Mouse (Mus musculus) heart, embryonic 14.5 days (tissue): ENCODE measurements around the gene Pknox2. TPM values are rescaled to one million over a fixed set of nuclear protein-coding genes. Genes with fewer than 3 reads are reported as not detected.

Source experiments
- ATAC-seq: fragments of 200-750 bp; cut with Nextera tagmentation; 2 replicates; pipeline ENCODE4 v1.8.0; 2017; ENCODE audit warnings: low read depth, moderate TSS enrichment; ENCODE audit not compliant: insufficient number of reproducible peaks, insufficient read depth, low FRiP score
- H3K27ac ChIP-seq, 2 experiments: fragments of 200-500 bp in 1 of 2; fragments of 300-500 bp in 1 of 2; sonication (generic) in 1 of 2; replicated peaks in 1 of 2; 2 replicates each; pipeline ENCODE4 v1.5.1; 2012 to 2014; ENCODE audit warnings: low read depth in 2 of 2, low read length in 2 of 2, control low read depth in 1 of 2, mild to moderate bottlenecking in 1 of 2, mixed read lengths in 1 of 2; ENCODE audit not compliant: control insufficient read depth in 1 of 2, insufficient read depth in 1 of 2
- H3K27me3 ChIP-seq: fragments of 300-500 bp; sonication (generic); 2 replicates; pipeline ENCODE4 v1.6.1; 2014; ENCODE audit warnings: mild to moderate bottlenecking, low read length, control low read depth; ENCODE audit not compliant: control insufficient read depth, insufficient read depth
- H3K36me3 ChIP-seq: fragments of 300-500 bp; sonication (generic); 2 replicates; pipeline ENCODE4 v1.6.1; 2014; ENCODE audit warnings: mild to moderate bottlenecking, control low read depth, low read length, mixed read lengths; ENCODE audit not compliant: control insufficient read depth, insufficient read depth
- H3K4me1 ChIP-seq, 2 experiments: fragments of 200-500 bp in 1 of 2; fragments of 300-500 bp in 1 of 2; sonication (generic) in 1 of 2; 2 replicates each; pipeline ENCODE4 v1.6.1; 2012 to 2014; ENCODE audit warnings: low read length in 2 of 2, control low read depth in 1 of 2, mixed read lengths in 1 of 2; ENCODE audit not compliant: control insufficient read depth in 2 of 2, insufficient read depth in 2 of 2
- H3K4me2 ChIP-seq: fragments of 300-500 bp; sonication (generic); 2 replicates; pipeline ENCODE4 v1.6.1; 2014; ENCODE audit warnings: mild to moderate bottlenecking, low read length
- H3K4me3 ChIP-seq, 2 experiments: fragments of 200-500 bp in 1 of 2; fragments of 300-500 bp in 1 of 2; sonication (generic) in 1 of 2; 2 replicates each; pipeline ENCODE4 v1.5.1; 2012 to 2014; ENCODE audit warnings: low read length in 2 of 2, mild to moderate bottlenecking in 2 of 2, control low read depth in 1 of 2, low read depth in 1 of 2, moderate library complexity in 1 of 2; ENCODE audit not compliant: control insufficient read depth in 1 of 2, insufficient read depth in 1 of 2
- H3K9ac ChIP-seq: fragments of 300-500 bp; sonication (generic); 2 replicates; pipeline ENCODE4 v1.6.1; 2014; ENCODE audit warnings: mild to moderate bottlenecking, low read length
- H3K9me3 ChIP-seq: fragments of 300-500 bp; sonication (generic); 2 replicates; pipeline ENCODE4 v1.6.1; 2016; ENCODE audit warnings: low read length, control low read depth; ENCODE audit not compliant: control insufficient read depth
- WGBS: fragments of 180-500 bp; shearing (Covaris S2); extraction: QIAGEN DNeasy Blood & Tissue Kit; methylation state at CpG from one replicate; pipeline ENCODE4 v1.1.7; 2014; 5-methylcytosine and 5-hydroxymethylcytosine counted together
- polyA plus RNA-seq: library from polyadenylated mRNA; unstranded; fragments of >200 nt; fragmentation: Nextera tagmentation; extraction: Ambion mirVana; gene quantifications from 2 replicates; pipeline ENCODE4 v1.2.1, GENCODE M21; 2014

Gene Pknox2
- polyA plus RNA-seq, 1 experiment from 2014 or later, result 3.6 TPM

GRCm38 (mm10) chr9:36933813-36934493, 213.3 kb downstream of the Pknox2 start:
- 50% methylated on average over 16 of the region's 16 CpGs for WGBS
- Histone ChIP-seq H3K9me3 (0 out of 2 replicates have a peak, but pooled peaks cover 4% of the 10 kb centered on the region), H3K36me3 (no peaks in the 10 kb centered on the region), H3K4me2 (no peak overlapping the region; the same call in 1 of the 2 replicates), H3K4me3 (no peak overlapping the region), H3K27ac (no peak overlapping the region), H3K27me3 (no peaks in the 10 kb centered on the region), H3K4me1 (peaks cover 0 to 2% of the 10 kb centered on the region in 2 experiments; a peak in 1 of 4 replicates), H3K9ac (no peak overlapping the region)
- ATAC-seq, result no peak

DNA sequence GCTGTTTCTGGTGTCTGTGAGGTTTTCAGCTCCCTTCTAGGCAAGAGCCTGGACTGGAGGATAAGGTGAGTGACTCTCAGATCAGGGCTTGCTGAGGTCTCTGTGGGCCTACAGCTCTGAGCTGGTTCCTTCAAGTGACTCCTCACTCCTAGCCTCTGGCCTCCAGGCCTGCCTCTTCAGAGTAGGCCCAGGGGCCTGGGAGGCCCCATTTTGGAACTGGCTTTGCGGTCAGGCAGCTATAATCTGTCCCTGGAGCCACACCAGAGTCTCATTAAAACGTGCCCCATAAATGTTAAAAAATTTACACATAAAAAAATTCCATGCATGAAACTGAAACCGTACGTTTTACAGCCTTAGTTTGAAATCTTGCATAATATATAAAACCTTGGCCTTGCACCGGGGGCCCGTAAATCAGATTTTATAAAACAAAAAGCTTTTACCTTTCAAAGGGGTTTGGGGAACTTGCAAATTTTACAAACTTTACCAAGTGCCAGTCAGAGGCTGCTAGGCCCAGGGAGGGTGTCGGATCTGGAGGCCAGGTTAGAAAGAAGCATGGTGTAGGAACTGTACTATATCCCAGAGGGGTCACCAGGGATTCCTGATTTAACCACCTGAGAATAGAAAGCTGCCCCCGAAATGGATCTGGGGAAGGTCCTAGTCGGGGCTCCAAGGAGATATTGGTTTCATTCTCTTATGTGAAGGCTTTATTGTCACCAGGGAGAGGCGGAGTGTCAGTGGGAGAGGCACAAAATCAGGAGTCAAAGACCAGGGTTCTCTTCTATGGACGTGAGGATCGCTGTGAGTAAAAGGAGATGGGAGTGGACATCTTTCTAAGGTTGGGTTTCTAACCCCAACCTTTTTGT, 214.0 kb downstream of the Pknox2 start:
- Histone ChIP-seq H3K27me3 (no peaks in the 10 kb centered on the region), H3K4me2 (no peak overlapping the region), H3K27ac (no peak overlapping the region), H3K4me1 (peaks cover 0 to 2% of the 10 kb centered on the region in 2 experiments; a peak in 1 of 4 replicates), H3K9ac (no peak overlapping the region), H3K36me3 (no peaks in the 10 kb centered on the region), H3K4me3 (no peak overlapping the region), H3K9me3 (0 out of 2 replicates have a peak, but pooled peaks cover 4% of the 10 kb centered on the region)
- no peak for ATAC-seq
- WGBS, result 71% methylated on average over 12 of the region's 12 CpGs

- Histone ChIP-seq H3K4me1 (peaks cover 0 to 2% of the 10 kb centered on the region in 2 experiments; a peak in 1 of 4 replicates), H3K4me2 (no peak overlapping the region), H3K27me3 (no peaks in the 10 kb centered on the region), H3K36me3 (no peaks in the 10 kb centered on the region), H3K27ac (no peak overlapping the region), H3K9ac (no peak overlapping the region), H3K4me3 (no peak overlapping the region), H3K9me3 (0 out of 2 replicates have a peak, but pooled peaks cover 4% of the 10 kb centered on the region)
- ATAC-seq, result no peak
- WGBS, result 54% methylated on average over 4 of the region's 4 CpGs
These were observed 215.6 kb downstream of the Pknox2 start for GRCm38 (mm10) chr9:36931657-36932056.

DNA sequence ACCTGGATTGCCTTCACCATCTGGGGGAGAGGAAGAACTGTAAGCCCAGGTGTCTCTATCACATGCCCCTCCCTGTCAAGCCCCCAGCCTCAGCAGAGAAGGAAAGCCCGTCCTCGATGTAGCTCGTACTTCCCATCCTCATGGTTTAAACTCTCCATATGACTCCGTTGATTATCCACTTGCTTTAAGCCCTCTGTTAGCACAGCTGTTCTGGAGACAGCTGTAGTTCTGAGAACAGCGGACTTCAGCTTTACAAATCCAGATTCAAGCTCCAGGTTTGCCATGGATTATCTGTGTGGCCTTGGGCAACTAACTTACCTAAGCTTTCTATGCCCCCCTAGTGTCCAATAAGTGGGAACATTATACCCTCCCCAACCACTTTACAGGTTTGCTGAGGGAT, 223.5 kb downstream of the Pknox2 start:
- ATAC-seq, result no peak

GRCm38 (mm10) chr9:36921718-36922415, 225.3 kb downstream of the Pknox2 start:
- no peaks in the 10 kb centered on the region for H3K27me3 ChIP-seq
- no peak overlapping the region for H3K9ac ChIP-seq
- no peaks in the 10 kb centered on the region; a peak in 1 of 4 replicates for H3K4me1 ChIP-seq
- no peaks in the 10 kb centered on the region for H3K36me3 ChIP-seq
- no peak overlapping the region for H3K27ac ChIP-seq
- ATAC-seq, result no peak
- no peak overlapping the region for H3K4me2 ChIP-seq
- WGBS, result 77% methylated on average over 13 of the region's 13 CpGs
- no peak overlapping the region for H3K4me3 ChIP-seq
- H3K9me3 ChIP-seq, result no peaks in the 10 kb centered on the region

More for the DNA sequence above, 223.5 kb downstream of the Pknox2 start:
- H3K9me3 ChIP-seq, result no peaks in the 10 kb centered on the region
- 84% methylated on average over 5 of the region's 5 CpGs for WGBS
- no peak overlapping the region for H3K4me3 ChIP-seq
- H3K9ac ChIP-seq, result no peak overlapping the region
- no peak overlapping the region for H3K4me2 ChIP-seq
- H3K27me3 ChIP-seq, result no peaks in the 10 kb centered on the region
- no peaks in the 10 kb centered on the region for H3K36me3 ChIP-seq
- no peaks in the 10 kb centered on the region for H3K4me1 ChIP-seq
- H3K27ac ChIP-seq, result no peak overlapping the region

GRCm38 (mm10) chr9:36919472-36919871, 227.7 kb downstream of the Pknox2 start:
- Histone ChIP-seq H3K4me3 (no peak overlapping the region), H3K4me1 (peaks cover 0 to 3% of the 10 kb centered on the region in 2 experiments; a peak in 2 of 4 replicates), H3K36me3 (no peaks in the 10 kb centered on the region), H3K9me3 (no peaks in the 10 kb centered on the region), H3K4me2 (no peak overlapping the region), H3K27ac (no peak overlapping the region), H3K27me3 (no peaks in the 10 kb centered on the region), H3K9ac (no peak overlapping the region)
- 50% methylated on average over 4 of the region's 4 CpGs for WGBS
- no peak for ATAC-seq

DNA sequence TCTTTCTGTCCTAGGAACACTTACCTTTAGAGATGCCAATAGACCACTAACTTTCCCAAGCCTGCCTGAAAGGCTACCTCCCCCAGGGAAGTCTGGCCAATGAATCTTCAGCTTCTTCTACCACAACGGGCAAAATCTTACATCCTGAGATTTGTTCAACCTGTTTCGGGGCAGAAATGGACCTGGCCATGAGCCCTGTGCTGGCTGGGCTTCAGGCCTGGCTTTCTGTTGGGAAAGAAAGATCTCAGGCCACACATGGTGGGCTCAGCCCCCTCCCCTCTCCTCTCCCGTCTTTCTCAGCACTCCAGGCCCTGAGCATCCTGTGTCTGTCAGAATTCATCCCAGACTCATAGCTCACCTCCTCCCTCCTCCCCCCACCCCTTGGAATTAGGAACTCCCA, 228.6 kb downstream of the Pknox2 start:
- 53% methylated on average over 3 of the region's 3 CpGs for WGBS
- no peak overlapping the region for H3K9ac ChIP-seq
- no peaks in the 10 kb centered on the region for H3K36me3 ChIP-seq
- no peak overlapping the region for H3K4me2 ChIP-seq
- peaks cover 0 to 3% of the 10 kb centered on the region in 2 experiments; a peak in 2 of 4 replicates for H3K4me1 ChIP-seq
- no peak for ATAC-seq
- H3K9me3 ChIP-seq, result no peaks in the 10 kb centered on the region
- no peak overlapping the region for H3K4me3 ChIP-seq
- H3K27me3 ChIP-seq, result no peaks in the 10 kb centered on the region
- no peak overlapping the region for H3K27ac ChIP-seq
